Mouse (Mus musculus) heart, adult 2 months (tissue): ENCODE results near the gene Vstm5.

Experiments used
- CTCF ChIP-seq: fragments of 200-600 bp; IDR thresholded peaks from 2 replicates; pipeline ENCODE4 v1.8.1; 2022; ENCODE audit warnings: antibody characterized with exemption, mild to moderate bottlenecking, moderate library complexity
- EP300 ChIP-seq: fragments of 200-500 bp; IDR thresholded peaks from 2 replicates; pipeline ENCODE4 v1.6.1; 2011; ENCODE audit warnings: low read depth, low read length, control low read depth; ENCODE audit not compliant: insufficient read depth
- POLR2A ChIP-seq: fragments of 200-500 bp; IDR thresholded peaks from 2 replicates; pipeline ENCODE4 v1.6.1; 2011; ENCODE audit warnings: mild to moderate bottlenecking, low read depth, low read length, control low read depth; ENCODE audit not compliant: insufficient read depth

DNA sequence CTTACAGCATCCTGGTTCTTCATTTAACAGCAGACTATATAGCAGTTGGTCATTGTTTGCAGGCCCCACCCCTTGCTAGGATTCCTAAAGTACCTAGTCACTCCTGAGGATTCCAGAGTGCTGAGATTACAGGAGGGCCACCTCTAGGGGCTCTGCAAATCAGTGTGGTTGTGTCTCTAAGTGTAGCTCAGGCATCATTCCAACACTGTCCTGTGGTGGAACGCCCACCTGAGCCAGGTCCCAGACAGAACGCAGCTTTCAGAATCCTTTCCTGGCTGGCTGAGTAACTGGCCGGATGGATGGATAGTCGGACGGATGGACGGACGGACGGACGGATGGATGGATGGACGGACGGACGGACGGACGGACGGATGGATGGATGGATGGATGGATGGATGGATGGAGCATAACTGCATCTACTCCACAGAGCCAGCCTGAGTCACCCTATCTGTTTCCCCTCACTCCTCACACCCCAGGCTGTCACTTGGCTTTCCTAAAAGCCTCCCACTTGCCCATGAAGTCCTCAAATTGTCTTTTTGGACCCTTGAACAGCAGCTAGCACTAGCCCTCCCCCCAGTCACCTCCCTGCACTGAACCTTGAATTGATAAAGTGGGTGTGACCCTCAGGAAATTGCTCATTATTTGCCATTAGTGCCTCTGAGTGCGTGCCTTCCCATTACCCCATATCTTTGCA lies 401 bp upstream of the Vstm5 start:
- TF ChIP-seq CTCF: no peak
- no peak for TF ChIP-seq POLR2A
- no peak for TF ChIP-seq EP300
